ENCODE assay signal across 8 mouse cellular contexts in genomic region chr12:73584610-73585240, GRCm38 (mm10). TPM values are rescaled to one million over a fixed set of nuclear protein-coding genes. Genes with fewer than 3 reads are reported as not detected.
A peak's percentile ranks its signal among the peaks of the same experiment; 100 is the strongest.
DNase-seq lines count a peak whose midpoint lies in the region; ATAC-seq lines count a peak whose summit lies in the region.

Gene Prkch, plus strand, starts transcription at chr12:73584796.

- under 1% methylated on average over 61 of the region's 61 CpGs for WGBS in hindbrain, embryonic 10.5 days
- WGBS in lung, embryonic 16.5 days = under 1% methylated on average over 53 of the region's 61 CpGs

- peaks cover 24% of the 10 kb centered on the region for H3K4me1 ChIP-seq in hindbrain, embryonic 10.5 days (replicated peaks)
- peaks cover 7% of the 10 kb centered on the region; the same call in 1 of the 2 replicates for H3K4me1 ChIP-seq in lung, embryonic 16.5 days (replicated peaks; ENCODE audit: control insufficient read depth, insufficient read depth, low read length)

- H3K4me2 ChIP-seq in lung, embryonic 16.5 days (ENCODE audit: low read depth, low read length) = peak within 1 kb of the TSS; percentile 94

- no peaks in the 10 kb centered on the region for H3K9me3 ChIP-seq in hindbrain, embryonic 10.5 days
- no peaks in the 10 kb centered on the region for H3K9me3 ChIP-seq in lung, embryonic 16.5 days (ENCODE audit: control insufficient read depth, low read length)

- DNase-seq in brain, embryonic 18.5 days (ENCODE audit: low read depth, low spot score) = peak; percentile 28
- DNase-seq in frontal cortex, postnatal 10 days (ENCODE audit: low spot score in 2 of 2) = peak; percentile 35 to 71
- peak; percentile 87 for DNase-seq in hindbrain, embryonic 10.5 days (ENCODE audit: low spot score)
- DNase-seq in layer of hippocampus, postnatal 10 days (ENCODE audit: low spot score in 2 of 2) = peak; percentile 64 to 76
- DNase-seq in testis, postnatal 14 days (ENCODE audit: low spot score) = peak; percentile 58

- peaks cover 65% of the 10 kb centered on the region for H3K27me3 ChIP-seq in hindbrain, embryonic 10.5 days (ENCODE audit: insufficient read depth, poor library complexity, severe bottlenecking)
- peaks cover 9% of the 10 kb centered on the region for H3K27me3 ChIP-seq in lung, embryonic 16.5 days (ENCODE audit: control insufficient read depth, insufficient read depth, low read depth, low read length)

- no peaks in the 10 kb centered on the region for H3K36me3 ChIP-seq in hindbrain, embryonic 10.5 days
- no peaks in the 10 kb centered on the region for H3K36me3 ChIP-seq in lung, embryonic 16.5 days (ENCODE audit: control insufficient read depth, insufficient read depth, low read length)

- H3K4me3 ChIP-seq in hindbrain, embryonic 10.5 days = peak within 1 kb of the TSS; percentile 80
- H3K4me3 ChIP-seq in lung, embryonic 16.5 days (ENCODE audit: low read length) = peak within 1 kb of the TSS; percentile 86

- H3K9ac ChIP-seq in lung, embryonic 16.5 days (ENCODE audit: low read length) = peak within 1 kb of the TSS; percentile 95

- ATAC-seq in CD4-positive, CD25-positive, alpha-beta regulatory T cell, adult 4 months = peak; percentile 79
- peak; percentile 94 for ATAC-seq in lung, embryonic 16.5 days (ENCODE audit: low read depth)
- peak; percentile 84 for ATAC-seq in neutrophil, adult 5-6 weeks (ENCODE audit: extremely low read depth, insufficient number of reproducible peaks, low FRiP score, poor library complexity, severe bottlenecking)

- H3K27ac ChIP-seq in hindbrain, embryonic 10.5 days = peak within 1 kb of the TSS; percentile 89
- peak within 1 kb of the TSS; percentile 92 for H3K27ac ChIP-seq in lung, embryonic 16.5 days (ENCODE audit: low read length)

RNA-seq across cellular contexts. Expression of gene Prkch, which starts in this region (rescaled TPM):
- polyA plus RNA-seq in CD4-positive, CD25-positive, alpha-beta regulatory T cell, adult 4 months (2017; shearing (Covaris generic)) = 10 to 100 TPM; 73.0 to 76.1 TPM
- polyA plus RNA-seq in hindbrain, embryonic 10.5 days (2016; fragmentation: Nextera tagmentation; extraction: Ambion mirVana) = 5.7 and 7.9 TPM in 2 replicates
- 1 to 10 TPM; 5.6 to 7.0 TPM for total RNA-seq in layer of hippocampus, postnatal 10 days (2021)
- 12.0 and 12.4 TPM in 2 replicates for polyA plus RNA-seq in lung, embryonic 16.5 days (2015; fragmentation: Nextera tagmentation; extraction: Ambion mirVana)
- total RNA-seq in neutrophil, adult 5-6 weeks (2017) = 21.6 and 24.1 TPM in 2 replicates

Comparison
In these comparisons a context has a peak if more than half of its experiments do, and no peak if none do; other contexts are left out.
1. Peak in every context shown above with its lines: DNase-seq, ATAC-seq, H3K4me3 ChIP-seq and H3K27ac ChIP-seq.
2. DNase-seq: peak in every context shown above with its lines; median percentile 87 in hindbrain, embryonic 10.5 days; 70 in layer of hippocampus, postnatal 10 days; 58 in testis, postnatal 14 days; 53 in frontal cortex, postnatal 10 days; 28 in brain, embryonic 18.5 days.